Mouse (Mus musculus) midbrain, embryonic 11.5 days (tissue): Measurements from ENCODE around the gene Gm20503. TPM values are rescaled to one million over a fixed set of nuclear protein-coding genes. Genes with fewer than 3 reads are reported as not detected.

Experiments used
- ATAC-seq: fragments of 200-750 bp; cut with Nextera tagmentation; 2 replicates; pipeline ENCODE4 v1.8.0; 2017; ENCODE audit warnings: moderate TSS enrichment, moderate library complexity; ENCODE audit not compliant: low FRiP score
- DNase-seq: peaks from one replicate; pipeline ENCODE4 v3.0.0; 2015; ENCODE audit warnings: low spot score; ENCODE audit errors: missing footprints
- H3K27ac ChIP-seq: fragments of 300-500 bp; sonication (generic); 2 replicates; pipeline ENCODE4 v1.5.1; 2014; ENCODE audit warnings: low read depth, low read length
- H3K27me3 ChIP-seq: fragments of 300-500 bp; sonication (generic); 2 replicates; pipeline ENCODE4 v1.6.1; 2014; ENCODE audit warnings: mild to moderate bottlenecking, low read length, moderate library complexity, mixed read lengths; ENCODE audit not compliant: control insufficient read depth, insufficient read depth
- H3K36me3 ChIP-seq: fragments of 300-500 bp; sonication (generic); 2 replicates; pipeline ENCODE4 v1.6.1; 2014; ENCODE audit warnings: mild to moderate bottlenecking, low read length, moderate library complexity, mixed read lengths; ENCODE audit not compliant: control insufficient read depth, insufficient read depth
- H3K4me1 ChIP-seq: fragments of 300-500 bp; sonication (generic); 2 replicates; pipeline ENCODE4 v1.6.1; 2014; ENCODE audit warnings: low read length; ENCODE audit not compliant: control insufficient read depth, insufficient read depth
- H3K4me2 ChIP-seq: fragments of 300-500 bp; sonication (generic); 2 replicates; pipeline ENCODE4 v1.6.1; 2014; ENCODE audit warnings: mild to moderate bottlenecking, moderate library complexity
- H3K4me3 ChIP-seq: fragments of 300-500 bp; sonication (generic); 2 replicates; pipeline ENCODE4 v1.5.1; 2014; ENCODE audit warnings: low read depth, low read length
- H3K9ac ChIP-seq: fragments of 300-500 bp; sonication (generic); 2 replicates; pipeline ENCODE4 v1.6.1; 2014; ENCODE audit warnings: low read length
- H3K9me3 ChIP-seq: fragments of 300-500 bp; sonication (generic); 2 replicates; pipeline ENCODE4 v1.6.1; 2016; ENCODE audit warnings: low read length; ENCODE audit not compliant: control insufficient read depth
- WGBS: fragments of 180-500 bp; shearing (Covaris S2); extraction: QIAGEN DNeasy Blood & Tissue Kit; methylation state at CpG from one replicate; pipeline ENCODE4 v1.1.7; 2014; 5-methylcytosine and 5-hydroxymethylcytosine counted together
- polyA plus RNA-seq: library from polyadenylated mRNA; unstranded; fragments of >200 nt; fragmentation: Nextera tagmentation; extraction: Ambion mirVana; gene quantifications from 2 replicates; pipeline ENCODE4 v1.2.1, GENCODE M21; 2014

Gene Gm20503
- polyA plus RNA-seq, 1 experiment from 2014 or later, result 7.8 TPM

- H3K27me3 ChIP-seq, result no peaks in the 10 kb centered on the region
- H3K27ac ChIP-seq, result no peak overlapping the region
- no peaks in the 10 kb centered on the region; the same call in 1 of the 2 replicates for H3K36me3 ChIP-seq
- no peaks in the 10 kb centered on the region for H3K9me3 ChIP-seq
- WGBS, result 93% methylated on average over 6 of the region's 6 CpGs
- DNase-seq, result no peak
- no peak for ATAC-seq
- no peaks in the 10 kb centered on the region for H3K4me1 ChIP-seq
- no peak overlapping the region for H3K9ac ChIP-seq
- H3K4me2 ChIP-seq, result no peak overlapping the region
- no peak overlapping the region for H3K4me3 ChIP-seq
Measured at GRCm38 (mm10) chr4:59043891-59044290, 40.9 kb downstream of the Gm20503 start.

DNA sequence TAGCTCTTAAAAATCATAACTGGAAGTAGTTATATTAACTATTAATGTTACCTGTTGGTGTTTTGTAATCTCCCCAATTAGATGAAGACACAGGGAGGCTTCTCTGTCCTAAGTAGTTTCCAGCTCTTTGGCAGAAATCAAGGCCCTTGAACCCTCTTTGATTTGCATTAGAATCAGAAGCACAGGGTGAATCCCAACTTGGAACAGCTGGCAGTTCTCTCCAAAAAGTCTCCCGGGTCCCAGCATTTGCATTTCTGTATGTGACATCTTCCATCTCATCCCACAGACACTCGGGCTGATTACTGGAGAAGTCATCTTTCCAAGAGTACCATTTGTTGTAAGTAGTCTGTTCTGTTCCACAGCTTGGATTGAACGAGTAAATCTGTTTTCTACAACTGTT lies 44.2 kb downstream of the Gm20503 start:
- no peaks in the 10 kb centered on the region for H3K4me1 ChIP-seq
- ATAC-seq (no peak), DNase-seq (no peak)
- no peak overlapping the region for H3K27ac ChIP-seq
- WGBS, result 27% methylated on average over 3 of the region's 3 CpGs
- no peaks in the 10 kb centered on the region for H3K36me3 ChIP-seq
- H3K4me2 ChIP-seq, result no peak overlapping the region
- no peaks in the 10 kb centered on the region for H3K9me3 ChIP-seq
- no peak overlapping the region for H3K4me3 ChIP-seq
- no peaks in the 10 kb centered on the region for H3K27me3 ChIP-seq
- no peak overlapping the region for H3K9ac ChIP-seq

DNA sequence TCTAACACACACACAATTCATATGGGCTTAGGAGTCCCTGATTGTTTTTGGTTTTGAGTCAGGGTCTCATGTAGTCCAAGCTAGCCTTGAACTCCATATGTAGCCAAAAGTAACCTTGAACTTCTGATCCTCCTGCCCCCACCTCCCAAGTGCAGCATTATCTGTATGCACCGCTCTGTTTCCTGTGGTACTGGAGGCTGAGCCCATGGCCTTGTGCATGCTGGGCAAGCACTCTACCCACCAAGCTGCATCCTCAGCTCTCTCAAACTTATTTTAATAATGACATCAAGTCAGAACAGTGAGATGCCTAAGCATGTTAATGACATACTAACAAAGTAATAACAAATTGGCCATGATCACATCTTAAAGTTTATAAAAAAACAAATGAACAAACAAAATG lies 48.1 kb downstream of the Gm20503 start:
- Histone ChIP-seq H3K4me1 (no peaks in the 10 kb centered on the region), H3K27me3 (no peaks in the 10 kb centered on the region), H3K4me2 (no peak overlapping the region), H3K9me3 (no peaks in the 10 kb centered on the region), H3K4me3 (no peak overlapping the region), H3K9ac (no peak overlapping the region), H3K27ac (no peak overlapping the region), H3K36me3 (no peaks in the 10 kb centered on the region)
- 88% methylated on average over 1 of the region's 1 CpGs for WGBS
- no peak for ATAC-seq
- DNase-seq, result no peak

DNA sequence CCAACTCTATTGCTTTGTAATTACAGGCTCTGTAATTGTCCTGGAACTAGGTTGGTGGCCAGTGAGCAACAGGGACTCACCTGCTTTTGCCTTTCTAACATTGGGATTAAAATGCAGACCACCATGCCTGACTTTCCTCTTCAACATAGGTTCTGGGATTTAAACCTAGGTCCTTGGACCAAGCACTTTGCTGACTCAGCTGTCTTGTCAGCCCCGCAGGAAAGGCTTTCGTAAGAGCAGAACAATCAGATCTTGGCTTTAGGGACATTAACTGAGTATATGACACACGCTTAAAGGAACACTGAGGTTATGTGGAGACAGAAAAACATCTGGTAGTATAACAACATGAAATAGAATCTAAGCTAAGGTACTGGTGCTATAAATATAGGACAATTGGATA lies 54.9 kb downstream of the Gm20503 start:
- Histone ChIP-seq H3K4me3 (no peak overlapping the region), H3K9me3 (no peaks in the 10 kb centered on the region), H3K9ac (no peak overlapping the region), H3K27ac (no peak overlapping the region), H3K4me2 (no peak overlapping the region), H3K27me3 (no peaks in the 10 kb centered on the region), H3K36me3 (no peaks in the 10 kb centered on the region), H3K4me1 (no peaks in the 10 kb centered on the region)
- ATAC-seq (no peak), DNase-seq (no peak)
- WGBS, result 89% methylated on average over 3 of the region's 3 CpGs

GRCm38 (mm10) chr4:59062526-59062925 lies 59.5 kb downstream of the Gm20503 start:
- Histone ChIP-seq H3K4me1 (no peaks in the 10 kb centered on the region), H3K27me3 (no peaks in the 10 kb centered on the region), H3K9me3 (no peaks in the 10 kb centered on the region), H3K9ac (no peak overlapping the region), H3K4me2 (no peak overlapping the region), H3K4me3 (no peak overlapping the region), H3K27ac (no peak overlapping the region), H3K36me3 (no peaks in the 10 kb centered on the region)
- DNase-seq (no peak), ATAC-seq (no peak)
- WGBS, result 68% methylated on average over 12 of the region's 12 CpGs

- Histone ChIP-seq H3K36me3 (no peaks in the 10 kb centered on the region), H3K27ac (no peak overlapping the region), H3K4me1 (no peaks in the 10 kb centered on the region), H3K9ac (no peak overlapping the region), H3K4me3 (no peak overlapping the region), H3K9me3 (no peaks in the 10 kb centered on the region), H3K27me3 (no peaks in the 10 kb centered on the region), H3K4me2 (no peak overlapping the region)
- DNase-seq, result no peak
- 41% methylated on average over 3 of the region's 3 CpGs for WGBS
- ATAC-seq, result no peak
Measured at GRCm38 (mm10) chr4:59069276-59069675, 66.3 kb downstream of the Gm20503 start.

DNA sequence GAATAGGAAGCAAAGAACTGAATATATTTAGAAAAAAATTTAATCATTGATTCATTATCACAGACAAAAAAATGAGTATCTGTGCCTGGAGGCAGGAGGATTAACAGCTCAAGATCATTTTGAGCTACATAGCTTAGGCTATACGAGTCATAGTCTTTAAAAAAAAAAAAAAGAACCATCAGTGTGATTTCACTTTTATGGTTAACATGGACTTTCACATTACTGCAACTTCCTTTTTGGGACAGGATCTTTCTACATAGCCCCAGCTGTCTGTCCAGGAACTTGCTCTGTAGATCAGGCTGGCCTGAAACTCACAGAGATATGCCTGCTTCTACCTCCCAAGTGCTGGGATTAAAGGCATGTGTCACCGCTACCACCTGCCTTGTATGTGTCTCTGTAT lies 80.4 kb downstream of the Gm20503 start:
- ATAC-seq (no peak), DNase-seq (no peak)
- Histone ChIP-seq H3K27me3 (no peaks in the 10 kb centered on the region), H3K4me2 (no peak overlapping the region), H3K9me3 (no peaks in the 10 kb centered on the region), H3K27ac (no peak overlapping the region), H3K9ac (no peak overlapping the region), H3K4me3 (no peak overlapping the region), H3K4me1 (no peaks in the 10 kb centered on the region), H3K36me3 (no peaks in the 10 kb centered on the region)
- WGBS, result 87% methylated on average over 2 of the region's 2 CpGs

- Histone ChIP-seq H3K4me2 (no peak overlapping the region), H3K27me3 (no peaks in the 10 kb centered on the region), H3K27ac (no peak overlapping the region), H3K9me3 (no peaks in the 10 kb centered on the region), H3K4me1 (no peaks in the 10 kb centered on the region), H3K9ac (no peak overlapping the region), H3K4me3 (no peak overlapping the region), H3K36me3 (no peaks in the 10 kb centered on the region)
- 62% methylated on average over 1 of the region's 1 CpGs for WGBS
- no peak for ATAC-seq
- DNase-seq, result no peak
Measured at GRCm38 (mm10) chr4:59089391-59089790, 86.4 kb downstream of the Gm20503 start.
